Mouse (Mus musculus) hindlimb bud, embryonic 11.5 days (tissue): ENCODE measurements around the gene Itpkb.

Experiments used
- DNase-seq: peaks from one replicate; pipeline ENCODE4 v3.0.0-alpha.2; 2012; ENCODE audit warnings: low read depth, low spot score; ENCODE audit errors: extremely low spot score

The Itpkb gene

DNA sequence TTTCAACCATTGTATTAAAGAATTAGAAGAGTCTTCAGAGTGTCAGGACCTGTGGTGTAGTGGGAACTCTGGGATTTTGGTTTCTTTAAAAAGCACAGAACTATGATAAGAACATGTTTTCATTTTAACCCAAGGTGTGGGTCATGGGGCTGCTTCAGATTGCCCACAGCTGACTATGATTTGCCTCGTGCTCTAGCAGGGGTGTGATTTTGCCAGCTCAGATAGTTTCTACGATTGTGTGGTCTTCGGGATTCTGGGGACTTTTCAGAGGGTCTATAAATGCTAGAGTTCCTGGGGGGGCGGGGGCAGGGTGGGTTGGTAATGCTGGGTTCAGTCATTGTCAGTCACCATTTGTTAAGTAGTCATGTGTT, 61.3 kb downstream of the Itpkb start:
- DNase-seq: no peak

DNA sequence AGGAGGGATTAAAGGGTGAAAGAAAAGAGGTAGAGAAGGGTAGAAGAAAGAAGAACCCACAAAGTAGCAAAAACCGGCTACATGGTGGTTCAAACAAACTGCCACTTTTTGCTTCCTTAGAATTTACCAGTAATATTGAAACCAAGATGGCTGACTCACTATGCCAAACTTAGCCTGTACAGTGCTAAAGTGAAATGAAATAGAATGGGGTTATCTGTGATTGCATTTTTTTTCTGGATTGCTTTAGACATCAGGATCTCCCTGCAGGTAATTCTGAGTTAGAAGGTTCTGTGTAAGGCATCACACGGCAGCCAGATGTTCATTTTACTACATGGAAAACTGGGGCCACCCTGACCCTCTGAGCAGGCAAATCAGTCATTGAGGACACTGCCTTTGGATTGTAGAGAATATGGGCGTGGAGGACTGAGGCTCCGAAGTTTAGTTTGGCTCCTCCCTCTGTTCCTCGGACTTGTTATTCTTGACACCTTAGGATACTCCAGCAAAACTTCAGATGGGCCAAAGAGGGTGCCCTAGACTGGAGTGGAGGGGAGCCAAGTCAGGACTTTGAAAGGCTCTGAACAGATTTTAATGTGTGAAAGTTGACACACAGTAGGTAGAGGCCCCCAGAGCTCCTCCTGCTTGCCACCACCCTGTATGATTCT, 62.0 kb downstream of the Itpkb start:
- DNase-seq: no peak

DNA sequence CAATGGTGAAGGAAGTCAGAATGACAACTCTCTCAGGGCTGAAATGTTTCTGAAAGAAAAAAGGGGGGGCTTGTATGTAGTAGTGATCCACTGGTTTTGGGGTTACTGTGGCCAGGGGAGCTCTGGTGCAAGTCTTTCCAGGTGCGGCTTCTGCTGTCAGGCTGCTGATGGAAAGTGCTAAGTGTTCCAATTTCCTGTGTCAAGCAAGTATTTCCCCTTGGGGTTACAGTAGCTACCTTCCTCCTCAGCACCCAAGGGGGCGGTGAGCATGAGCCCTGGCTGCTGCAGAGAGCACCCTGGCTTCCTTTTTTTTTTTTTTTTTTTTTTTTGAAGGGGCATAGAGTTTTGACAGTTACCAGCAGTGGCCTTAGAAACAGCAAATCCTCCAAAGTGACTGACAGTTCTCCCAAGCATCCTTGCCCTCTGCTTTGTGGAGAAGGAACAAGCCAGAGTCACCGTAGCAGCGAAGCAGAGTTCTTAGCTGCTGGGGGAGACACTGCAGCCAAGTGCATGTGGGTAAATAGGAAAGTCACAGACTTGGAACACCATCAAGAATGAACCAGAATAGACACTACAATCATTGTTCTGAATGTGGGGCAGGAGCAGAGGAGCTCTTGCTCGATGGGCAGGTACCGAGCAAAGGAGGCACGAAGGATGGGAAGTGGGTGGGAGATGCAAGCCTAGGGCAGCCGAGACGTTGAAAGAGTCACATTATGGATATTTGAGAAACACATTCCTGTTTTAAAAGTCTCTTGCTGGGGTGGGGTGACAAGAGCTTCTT, 62.9 kb downstream of the Itpkb start:
- no peak for DNase-seq

- DNase-seq: no peak
Observed at GRCm38 (mm10) chr1:180393873-180394272, 63.6 kb downstream of the Itpkb start.

GRCm38 (mm10) chr1:180397734-180398133, 67.4 kb downstream of the Itpkb start:
- DNase-seq: no peak

GRCm38 (mm10) chr1:180398446-180398845, 68.2 kb downstream of the Itpkb start:
- DNase-seq: no peak

- no peak for DNase-seq
Observed at GRCm38 (mm10) chr1:180400691-180401455, 70.6 kb downstream of the Itpkb start.

DNA sequence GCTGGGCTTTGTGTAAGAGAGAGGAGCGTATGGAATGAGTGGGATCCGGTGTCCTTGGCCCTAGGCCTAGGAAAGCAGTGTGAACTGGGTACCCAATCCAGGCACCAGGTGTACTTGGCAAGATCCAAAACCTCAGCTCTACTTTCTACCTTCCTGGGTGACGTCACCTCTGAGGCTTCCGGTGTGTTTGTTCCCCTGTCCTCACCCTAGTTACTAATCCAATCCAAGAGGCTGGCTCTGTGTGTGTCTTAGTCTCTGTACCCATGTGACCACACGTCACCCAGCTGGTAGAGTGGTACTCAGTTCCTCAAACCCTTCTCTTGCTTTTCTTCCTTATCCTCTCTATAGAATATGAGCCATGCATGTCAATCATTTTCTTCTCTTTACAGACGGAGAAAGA, 71.4 kb downstream of the Itpkb start:
- DNase-seq: no peak

DNA sequence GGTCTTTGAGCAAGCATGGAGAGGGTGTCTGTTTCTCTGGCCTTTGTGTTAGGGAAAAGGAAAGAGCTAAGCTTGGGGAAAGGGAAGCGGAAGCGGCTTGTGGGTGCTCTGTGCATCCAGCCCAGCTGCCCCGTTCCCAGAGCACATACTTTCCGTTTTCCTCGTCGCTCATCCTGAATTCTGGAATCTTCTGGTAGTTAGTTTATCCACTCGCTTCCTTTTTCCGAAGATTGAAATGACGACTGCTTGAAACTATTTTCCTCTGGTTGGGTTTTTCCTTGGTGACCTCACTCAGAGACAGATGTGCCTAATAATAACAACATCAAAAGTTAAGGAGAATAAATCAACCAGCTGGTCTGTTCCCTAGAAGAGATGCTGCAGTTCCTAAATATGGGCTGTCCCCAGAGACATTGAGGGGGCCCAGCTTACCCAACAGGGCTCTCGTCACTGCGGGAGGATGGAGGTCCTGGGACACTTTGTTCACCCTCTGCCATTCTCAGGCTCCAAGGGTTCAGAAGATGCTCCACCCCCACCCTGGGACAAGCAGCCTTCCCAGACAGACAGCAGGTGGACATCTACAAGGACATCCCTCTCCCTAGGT, 72.3 kb downstream of the Itpkb start:
- DNase-seq: no peak

DNA sequence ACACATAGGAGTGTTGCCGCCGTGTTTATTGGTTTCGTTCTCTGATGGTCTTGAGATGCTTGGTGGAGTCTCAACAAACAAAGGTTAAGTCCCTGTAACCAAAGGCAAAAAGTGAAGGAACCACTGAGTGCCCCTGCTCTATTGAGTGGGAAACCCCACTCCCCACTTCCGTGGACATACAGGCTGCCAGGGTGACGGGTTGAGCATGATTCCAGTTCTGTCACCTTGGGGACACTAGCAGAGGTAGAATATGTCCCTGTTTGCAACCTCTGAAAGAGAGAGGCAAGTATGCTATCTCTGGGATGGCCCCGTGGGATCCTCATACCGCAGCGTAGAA, 73.0 kb downstream of the Itpkb start:
- no peak for DNase-seq

DNA sequence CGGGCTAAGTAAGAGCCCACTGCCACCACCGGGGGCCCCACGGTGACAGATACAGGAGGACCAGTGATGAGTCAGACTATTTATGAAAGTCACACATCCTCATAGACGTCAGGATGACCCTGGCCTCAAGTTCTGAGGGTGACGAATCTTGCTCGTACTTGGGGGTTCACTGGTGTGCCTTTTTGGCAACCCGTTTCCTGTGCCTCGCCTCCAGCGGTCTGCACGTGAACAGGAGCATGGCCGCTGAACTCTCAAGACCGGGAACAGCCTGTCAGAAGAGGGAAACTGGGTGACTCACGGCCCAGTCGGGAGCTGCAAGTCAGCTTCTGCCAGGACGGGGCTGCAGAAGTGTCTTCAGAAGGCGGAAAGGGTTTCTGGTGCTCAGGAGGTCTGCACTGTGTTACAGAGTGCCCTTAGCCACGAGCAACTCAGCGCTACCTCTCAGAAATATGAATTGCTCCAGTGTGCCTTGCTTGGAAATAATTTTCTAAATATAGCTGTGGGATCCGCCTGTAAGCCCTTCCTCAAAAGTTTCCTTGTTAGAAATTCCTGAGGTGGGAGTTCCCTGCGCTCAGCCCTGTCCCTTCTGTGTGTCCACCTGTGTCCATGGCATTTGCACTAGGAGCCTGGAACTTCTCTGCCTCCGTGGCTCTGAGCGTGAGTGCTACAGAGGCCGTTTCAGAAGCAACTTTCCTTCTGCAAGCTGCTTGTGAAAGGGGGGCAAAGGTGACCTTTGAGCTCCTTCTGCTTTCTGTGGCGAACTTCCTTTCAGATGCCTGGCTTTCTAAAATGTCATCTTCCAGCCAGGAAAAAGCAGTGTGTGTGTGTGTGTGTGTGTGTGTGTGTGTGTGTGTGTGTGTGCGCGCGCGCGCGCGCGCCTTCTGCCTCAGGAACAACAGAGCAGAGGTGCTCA, 73.7 kb downstream of the Itpkb start:
- no peak for DNase-seq

DNA sequence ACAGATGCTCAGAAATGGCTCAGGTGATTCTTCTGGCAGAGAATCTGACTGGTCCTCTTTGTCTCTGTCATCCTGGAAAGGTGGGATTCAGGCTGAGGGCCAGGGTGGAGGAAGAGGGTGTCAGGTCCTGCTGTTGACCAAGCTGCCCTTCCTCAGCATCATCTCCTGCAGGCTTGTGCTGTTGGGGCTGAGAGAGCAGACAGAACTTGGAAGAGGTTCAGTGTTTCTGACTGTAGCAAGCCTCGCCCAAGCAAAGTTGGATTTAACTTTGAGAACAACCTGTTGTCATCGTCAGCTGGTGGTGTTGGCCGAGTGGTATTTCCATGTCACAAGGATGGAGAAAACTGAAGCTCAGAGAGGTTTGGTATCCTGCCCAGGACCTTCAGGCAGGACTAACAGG, 74.4 kb downstream of the Itpkb start:
- DNase-seq: no peak

DNA sequence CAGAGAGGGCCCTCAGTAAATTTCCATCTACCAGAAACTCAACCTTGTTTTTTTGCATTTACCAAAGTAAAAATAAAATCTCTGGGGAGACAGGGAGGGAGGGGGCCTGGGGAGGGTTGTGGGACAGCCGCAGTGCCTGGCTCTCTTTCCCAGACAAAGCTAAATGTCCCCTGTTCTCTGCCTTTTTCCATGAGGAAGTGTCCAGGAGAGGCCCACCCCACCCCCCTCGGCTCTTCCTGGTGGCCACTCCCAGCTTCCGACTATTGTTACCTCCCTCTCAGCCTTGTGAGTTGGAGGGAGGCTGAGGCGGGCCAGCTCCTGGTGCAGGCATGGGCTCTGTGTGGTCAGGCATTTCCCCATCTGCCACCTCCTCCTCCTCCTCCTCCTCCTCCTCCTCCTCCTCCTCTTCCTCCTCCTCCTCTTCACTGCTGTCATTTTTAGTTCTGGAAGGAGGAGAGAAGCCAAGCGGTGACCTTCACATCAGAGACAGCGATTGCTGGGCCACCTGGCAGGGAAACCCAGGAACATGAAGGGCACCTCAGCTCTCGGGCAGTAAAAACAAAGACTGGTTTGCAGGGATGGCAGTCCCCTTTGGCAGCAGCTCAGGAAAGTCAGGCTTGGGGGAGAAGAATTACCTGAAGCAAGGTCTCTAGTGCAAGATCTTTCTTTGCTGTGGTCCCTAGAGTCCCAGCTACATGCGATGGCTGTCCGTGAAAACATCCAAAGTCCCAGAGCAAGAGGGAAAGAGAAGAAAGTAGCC, 75.5 kb downstream of the Itpkb start:
- no peak for DNase-seq

- DNase-seq: no peak
Observed at GRCm38 (mm10) chr1:180406336-180407035, 76.2 kb downstream of the Itpkb start.

DNA sequence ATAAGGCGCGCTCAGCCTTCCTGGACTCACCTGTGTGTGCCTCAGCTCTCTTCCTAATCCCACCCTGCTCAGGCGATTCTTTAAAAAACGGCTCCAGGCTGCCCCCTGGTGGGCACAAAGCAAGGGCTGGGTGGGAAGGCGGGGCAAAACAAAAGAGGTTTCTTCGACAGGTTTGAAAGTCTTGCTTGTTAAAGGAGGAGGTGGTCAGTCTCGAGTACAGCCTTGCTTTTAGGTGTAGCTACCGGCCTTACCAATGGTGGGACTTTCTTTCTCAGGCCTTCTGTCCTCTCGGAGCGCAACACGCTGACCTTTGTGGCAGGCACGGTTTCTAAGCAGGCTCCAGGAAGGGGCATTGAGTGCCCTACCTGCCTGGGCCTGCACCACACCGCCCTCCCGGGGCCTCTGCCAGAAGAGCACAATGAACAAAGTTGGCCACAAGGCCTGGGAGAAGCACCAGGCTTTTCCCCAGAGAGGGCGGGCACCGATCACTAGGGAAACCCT, 76.9 kb downstream of the Itpkb start:
- DNase-seq: peak; percentile 67

DNA sequence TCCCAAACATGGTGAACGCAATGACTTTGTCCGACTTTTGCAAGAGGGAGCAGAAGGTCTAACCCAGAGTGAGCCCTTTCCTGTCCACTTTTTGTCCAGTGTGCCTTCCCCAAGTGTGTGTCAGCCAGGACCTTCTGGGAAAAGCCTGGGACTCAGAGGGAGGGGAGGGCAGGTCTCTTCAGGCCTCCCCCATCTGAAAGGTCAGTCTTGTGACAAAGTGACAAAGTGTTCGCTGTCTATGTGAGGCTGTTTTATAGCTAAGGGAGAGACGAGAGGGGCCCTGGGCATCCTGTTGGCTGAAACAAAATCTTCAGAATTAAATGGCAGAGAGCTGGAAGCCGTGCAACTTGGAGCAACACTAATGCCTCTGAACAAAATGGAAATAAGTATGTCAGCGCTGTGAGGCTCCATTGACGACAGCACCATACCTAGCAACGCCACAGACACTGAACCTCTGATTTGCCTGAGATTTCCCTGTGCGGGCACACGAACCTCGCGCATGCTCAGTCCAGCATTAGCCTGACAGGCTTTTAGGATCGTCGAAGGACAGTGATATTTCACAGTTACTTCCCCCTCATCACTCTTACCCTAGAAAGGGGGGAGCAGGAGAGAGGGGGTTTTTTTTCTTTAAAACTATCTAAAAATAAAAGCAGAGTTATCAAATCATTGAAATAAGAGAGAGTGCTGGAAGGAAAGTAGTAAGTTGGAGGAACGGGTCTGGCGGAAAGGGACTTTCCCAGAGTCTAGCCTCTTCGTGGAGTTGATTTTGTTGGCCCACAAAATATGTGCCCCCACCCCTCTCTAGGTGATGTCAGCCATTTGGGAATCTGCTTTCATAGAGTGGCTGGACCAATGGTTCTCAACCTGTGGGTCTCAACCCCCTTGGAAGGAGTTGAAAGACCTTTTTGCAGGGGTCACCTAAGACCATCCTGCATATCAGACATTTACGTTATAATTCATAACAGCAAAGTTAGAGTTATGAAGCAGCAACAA, 77.7 kb downstream of the Itpkb start:
- DNase-seq: no peak

- no peak for DNase-seq
Observed at GRCm38 (mm10) chr1:180408832-180409231, 78.5 kb downstream of the Itpkb start.

- DNase-seq: no peak
Observed at GRCm38 (mm10) chr1:180409771-180410170, 79.5 kb downstream of the Itpkb start.
